Mouse (Mus musculus) spleen, adult 2 months (tissue): Measurements from ENCODE around the gene Fam83c. TPM values are rescaled to one million over a fixed set of nuclear protein-coding genes. Genes with fewer than 3 reads are reported as not detected.

ENCODE experiments used
- DNase-seq, 2 experiments: peaks; one replicate each; pipeline versions ENCODE4 v3.0.0 to v3.0.0-alpha.2; 2012 to 2021; ENCODE audit warnings: low spot score in 2 of 2, low read depth in 1 of 2
- H3K27ac ChIP-seq: fragments of 200-500 bp; 2 replicates; pipeline ENCODE4 v1.5.1; 2012; ENCODE audit warnings: low read length, inconsistent platforms; ENCODE audit not compliant: insufficient read depth
- H3K27me3 ChIP-seq: fragments of 200-500 bp; 2 replicates; pipeline ENCODE4 v1.6.1; 2012; ENCODE audit warnings: mild to moderate bottlenecking, moderate library complexity, low read length, inconsistent platforms; ENCODE audit not compliant: control insufficient read depth, insufficient read depth
- H3K36me3 ChIP-seq: fragments of 200-500 bp; 2 replicates; pipeline ENCODE4 v1.6.1; 2012; ENCODE audit warnings: mild to moderate bottlenecking, low read length, inconsistent platforms; ENCODE audit not compliant: control insufficient read depth, insufficient read depth
- H3K4me1 ChIP-seq: fragments of 200-500 bp; 2 replicates; pipeline ENCODE4 v1.6.1; 2011; ENCODE audit warnings: inconsistent platforms; ENCODE audit not compliant: control insufficient read depth, insufficient read depth, insufficient read length
- H3K4me3 ChIP-seq: fragments of 200-500 bp; 2 replicates; pipeline ENCODE4 v1.5.1; 2011; ENCODE audit warnings: mild to moderate bottlenecking, inconsistent platforms; ENCODE audit not compliant: insufficient read depth, insufficient read length; ENCODE audit errors: extremely low read depth
- CTCF ChIP-seq: fragments of 200-500 bp; IDR thresholded peaks from 2 replicates; pipeline ENCODE4 v1.5.1; 2011; ENCODE audit warnings: mild to moderate bottlenecking, inconsistent platforms; ENCODE audit not compliant: insufficient read depth, insufficient read length, insufficient replicate concordance; ENCODE audit errors: extremely low read depth
- POLR2A ChIP-seq: fragments of 200-500 bp; IDR thresholded peaks from 2 replicates; pipeline ENCODE4 v1.6.1; 2011; ENCODE audit warnings: low read depth, low read length, inconsistent platforms
- WGBS: fragments of 180-500 bp; shearing (Covaris S2); methylation state at CpG from one replicate; pipeline ENCODE4 v1.1.7; 2018; 5-methylcytosine and 5-hydroxymethylcytosine counted together
- polyA plus RNA-seq: library from polyadenylated mRNA; depleted of rRNA; stranded (reverse); fragments of >200 nt; gene quantifications from 2 replicates; pipeline ENCODE4 v1.2.3, GENCODE M21; 2012; rRNA removed

Gene Fam83c
- polyA plus RNA-seq, 1 experiment, result not detected

DNA sequence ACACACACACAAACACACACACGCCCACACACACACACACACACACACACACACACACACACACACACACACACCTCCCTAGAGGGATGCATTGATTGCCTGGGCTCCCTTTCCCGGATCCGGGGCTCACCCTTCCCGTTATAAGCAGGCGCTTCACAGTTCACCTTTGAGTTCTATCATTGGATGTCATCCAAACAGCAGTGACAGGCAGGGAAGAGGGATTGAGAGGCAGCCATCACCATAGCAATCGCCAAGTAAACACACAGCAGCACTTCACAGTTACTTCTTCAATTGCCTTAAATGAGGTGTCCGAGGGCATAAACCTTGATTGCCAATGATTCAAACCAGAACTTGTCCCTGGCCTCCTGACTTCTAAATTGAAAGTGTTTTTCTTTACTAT is 55.6 kb downstream of the Fam83c start:
- no peak overlapping the region for H3K27ac ChIP-seq
- no peaks in the 10 kb centered on the region for H3K36me3 ChIP-seq
- 53% methylated on average over 7 of the region's 7 CpGs for WGBS
- TF ChIP-seq POLR2A, result no peak
- no peak for TF ChIP-seq CTCF
- peaks cover 18% of the 10 kb centered on the region for H3K27me3 ChIP-seq
- H3K4me1 ChIP-seq, result no peaks in the 10 kb centered on the region
- no peak for DNase-seq
- no peak overlapping the region for H3K4me3 ChIP-seq

DNA sequence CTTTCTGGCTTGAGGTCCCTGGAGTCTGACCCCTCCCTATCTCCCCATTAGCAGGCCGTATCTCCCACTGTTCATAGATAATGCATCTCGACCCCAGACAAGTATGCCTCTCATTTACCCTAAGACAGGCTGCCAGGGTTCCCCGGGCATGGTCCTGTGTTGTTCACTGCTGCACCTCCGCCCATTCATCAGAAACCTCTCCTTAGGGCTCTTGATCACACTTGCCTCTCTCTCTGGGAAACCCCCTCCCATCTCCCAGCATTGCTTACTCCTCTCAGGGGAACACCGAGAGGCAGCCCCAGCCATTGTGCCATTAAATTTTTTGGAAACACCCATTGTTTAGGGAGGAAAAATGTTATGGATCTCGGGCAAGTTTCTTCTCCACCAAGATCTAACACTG is 56.6 kb downstream of the Fam83c start:
- Histone ChIP-seq H3K36me3 (no peaks in the 10 kb centered on the region), H3K4me1 (no peaks in the 10 kb centered on the region), H3K4me3 (no peak overlapping the region), H3K27me3 (peaks cover 21% of the 10 kb centered on the region), H3K27ac (no peak overlapping the region)
- TF ChIP-seq CTCF (no peak), POLR2A (no peak)
- WGBS, result 80% methylated on average over 6 of the region's 6 CpGs
- no peak for DNase-seq

GRCm38 (mm10) chr2:155777688-155777985 is 57.0 kb downstream of the Fam83c start:
- Histone ChIP-seq H3K4me1 (no peaks in the 10 kb centered on the region), H3K27ac (no peak overlapping the region), H3K36me3 (no peaks in the 10 kb centered on the region), H3K27me3 (peaks cover 21% of the 10 kb centered on the region), H3K4me3 (no peak overlapping the region)
- WGBS, result 86% methylated on average over 4 of the region's 4 CpGs
- TF ChIP-seq POLR2A (no peak), CTCF (no peak)
- DNase-seq, result no peak

Other genes starting within 250 kb of the Fam83c start
- gene Gss, start 242.0 kb downstream of the Fam83c start, polyA plus RNA-seq, result 9.9 and 11.3 TPM in 2 replicates
- 0.04 TPM in 2 replicates for gene Myh7b, start 223.6 kb downstream of the Fam83c start, polyA plus RNA-seq
- gene Trpc4ap, start 142.5 kb downstream of the Fam83c start, polyA plus RNA-seq, result 144 and 162 TPM in 2 replicates
- 65.0 and 70.8 TPM in 2 replicates for gene Edem2, start 105.4 kb downstream of the Fam83c start, polyA plus RNA-seq
- gene Gm17581, start 99.0 kb downstream of the Fam83c start, polyA plus RNA-seq, result not detected in 2 replicates
- 9.0 and 10.5 TPM in 2 replicates for gene Procr, start 83.7 kb downstream of the Fam83c start, polyA plus RNA-seq
- gene Mmp24, start 59.5 kb downstream of the Fam83c start, polyA plus RNA-seq, result 0.01 TPM in 1 of 2 replicates, not detected in the other
- 31.9 and 43.7 TPM in 2 replicates for gene BC029722, start 15.4 kb downstream of the Fam83c start, polyA plus RNA-seq
- 77.0 and 90.7 TPM in 2 replicates for gene Eif6, start 7.9 kb downstream of the Fam83c start, polyA plus RNA-seq
- 8.7 and 12.1 TPM in 2 replicates for gene Uqcc1, start 95.5 kb upstream of the Fam83c start, polyA plus RNA-seq
- not detected in 2 replicates for gene Gm15557, start 105.9 kb upstream of the Fam83c start, polyA plus RNA-seq
- not detected in 2 replicates for gene Gdf5, start 110.5 kb upstream of the Fam83c start, polyA plus RNA-seq
- 13.8 and 16.7 TPM in 2 replicates for gene Cep250, start 121.6 kb upstream of the Fam83c start, polyA plus RNA-seq
- gene 6430550D23Rik, start 173.1 kb upstream of the Fam83c start, polyA plus RNA-seq, result 0.84 and 0.93 TPM in 2 replicates
- 119 and 144 TPM in 2 replicates for gene Ergic3, start 173.2 kb upstream of the Fam83c start, polyA plus RNA-seq
- not detected in 2 replicates for gene Fer1l4, start 218.1 kb upstream of the Fam83c start, polyA plus RNA-seq
- gene Spag4, start 230.3 kb upstream of the Fam83c start, polyA plus RNA-seq, result 0.74 and 0.90 TPM in 2 replicates